Mouse (Mus musculus): ENCODE data around the gene Myof.

Gene Myof

DNA sequence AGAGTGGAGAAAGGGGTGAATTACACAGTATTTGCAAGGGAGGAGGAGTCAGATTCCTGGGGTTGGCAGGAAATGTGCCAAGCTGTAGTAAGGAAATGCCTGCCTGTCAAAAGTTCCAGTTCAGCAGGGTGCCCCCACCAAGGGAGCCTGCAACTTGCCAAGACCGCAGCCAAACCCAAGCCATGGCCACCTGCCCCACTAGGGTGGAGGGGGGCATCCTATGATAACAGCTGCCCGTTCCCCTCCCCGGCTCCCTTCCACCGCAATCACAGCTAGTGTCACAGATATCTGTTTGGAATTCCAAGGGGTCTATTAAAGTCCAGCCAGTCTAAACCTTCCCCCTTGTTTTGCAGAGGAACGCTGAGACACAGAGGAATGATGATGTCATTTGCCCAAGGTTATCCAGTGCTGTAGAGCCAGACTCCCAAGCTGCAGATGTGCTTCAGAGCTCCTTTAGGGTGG is 1.1 kb downstream of the Myof start:
- peak; percentile 92 for DNase-seq (ENCODE audit: inconsistent ontology term)

DNA sequence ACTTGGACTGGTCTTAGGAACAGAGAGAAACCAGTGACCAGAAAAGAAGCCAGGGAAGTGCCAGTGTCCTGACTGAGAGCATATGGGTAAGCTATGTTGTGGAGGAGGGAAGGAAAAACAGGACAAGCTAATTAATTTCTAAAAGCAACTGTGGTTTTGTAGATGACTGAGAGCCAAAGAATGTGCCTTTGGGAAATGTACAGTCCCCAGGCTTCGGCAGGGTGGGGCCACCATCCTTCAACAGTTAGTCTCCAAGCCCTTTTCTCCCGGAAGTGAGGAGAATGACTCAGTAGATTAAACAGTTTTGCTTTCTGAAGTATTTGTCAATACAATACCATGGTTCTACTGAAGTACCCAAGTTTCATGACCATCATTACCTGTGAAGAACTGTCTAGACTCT is 5.1 kb downstream of the Myof start:
- DNase-seq (ENCODE audit: inconsistent ontology term), result peak; percentile 93

DNA sequence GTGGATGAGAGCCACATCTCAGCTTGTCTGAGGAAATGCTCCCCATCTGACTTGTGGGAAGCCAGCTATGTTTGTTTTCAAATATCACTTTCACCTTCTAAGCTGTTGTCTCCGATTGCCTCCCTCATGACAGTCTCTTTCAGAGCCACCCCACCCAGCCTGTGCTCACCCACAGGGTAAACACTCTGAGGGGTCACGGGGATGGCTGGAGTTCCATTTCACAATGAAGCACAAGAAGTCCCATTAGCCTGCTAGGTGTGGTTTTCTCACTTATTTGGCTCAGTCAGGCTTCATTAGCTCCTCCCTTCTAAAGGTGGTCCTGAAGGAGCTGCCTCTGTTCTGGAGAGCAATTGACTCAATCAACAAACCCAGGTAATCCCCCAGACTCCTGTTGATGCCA is 7.6 kb downstream of the Myof start:
- DNase-seq (ENCODE audit: inconsistent ontology term), result no peak

DNA sequence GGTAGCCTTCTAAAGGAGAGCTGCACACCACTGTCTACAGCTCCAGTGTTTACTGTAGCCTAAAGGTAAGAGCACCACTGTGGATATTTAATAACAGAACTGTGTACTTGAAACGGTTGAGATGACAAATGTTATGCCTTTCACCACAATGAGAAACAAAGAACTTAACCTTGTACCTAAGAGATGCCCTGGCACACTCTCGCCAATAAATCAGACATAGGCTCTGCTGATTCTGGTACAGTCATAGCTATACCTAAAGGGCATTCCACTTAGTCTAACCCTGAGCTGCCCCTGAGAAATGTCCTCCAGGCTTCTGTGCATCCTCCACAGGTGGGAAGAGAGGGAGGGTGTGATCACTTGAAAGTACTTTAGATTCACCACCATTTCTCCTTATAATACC is 8.7 kb downstream of the Myof start:
- no peak for DNase-seq (ENCODE audit: inconsistent ontology term)

DNA sequence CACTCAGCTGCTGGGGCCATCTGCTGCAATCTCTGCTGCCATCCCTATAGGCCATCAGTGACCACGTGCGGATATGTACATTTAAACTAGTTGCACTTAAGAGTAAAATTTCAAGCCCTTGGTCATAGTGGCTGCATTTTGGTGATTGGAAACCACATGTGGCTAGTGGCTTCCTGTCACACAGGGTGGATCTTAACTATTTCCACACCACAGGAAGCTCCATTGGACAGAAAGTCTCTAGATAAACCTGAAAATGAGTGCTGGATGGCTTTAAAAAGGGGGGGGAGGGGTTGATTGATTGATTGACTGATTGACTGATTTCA is 9.7 kb downstream of the Myof start:
- DNase-seq (ENCODE audit: inconsistent ontology term), result no peak

DNA sequence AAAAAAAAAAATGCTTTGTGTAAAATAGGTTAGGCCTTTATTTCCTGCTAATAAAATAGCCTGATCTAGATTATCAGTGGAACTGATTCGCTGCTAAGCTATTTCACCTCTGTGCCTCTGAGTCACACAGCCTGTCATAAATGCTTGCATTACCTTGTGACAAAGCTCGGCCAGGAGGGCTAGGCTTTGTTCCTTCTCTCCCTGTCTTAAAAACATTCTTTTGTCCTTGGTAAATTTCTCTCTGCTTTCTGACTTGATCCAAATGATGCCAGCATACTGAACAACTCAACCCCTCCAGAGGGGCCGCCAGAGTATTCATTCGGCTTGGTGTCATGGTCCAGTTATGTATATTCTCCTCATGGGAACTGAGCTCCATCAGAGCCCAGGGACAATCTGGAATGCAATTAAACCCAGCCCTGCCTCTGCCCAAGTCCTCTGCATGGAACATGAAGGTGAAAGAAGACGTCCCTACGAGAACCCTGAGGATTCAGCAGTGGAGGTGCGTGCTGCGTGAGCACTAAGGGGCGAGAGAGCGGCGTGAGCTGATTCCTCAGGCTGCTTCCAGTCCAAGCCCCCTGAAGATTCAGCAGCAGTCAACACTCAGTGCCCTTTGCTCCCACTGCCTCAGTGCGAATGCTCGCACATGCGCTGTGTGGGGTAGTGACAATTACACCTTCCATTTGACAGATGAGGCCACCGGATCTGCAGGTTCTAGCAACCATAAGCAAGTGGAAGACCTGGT is 10.2 kb downstream of the Myof start:
- peak; percentile 92 for DNase-seq (ENCODE audit: inconsistent ontology term)

DNA sequence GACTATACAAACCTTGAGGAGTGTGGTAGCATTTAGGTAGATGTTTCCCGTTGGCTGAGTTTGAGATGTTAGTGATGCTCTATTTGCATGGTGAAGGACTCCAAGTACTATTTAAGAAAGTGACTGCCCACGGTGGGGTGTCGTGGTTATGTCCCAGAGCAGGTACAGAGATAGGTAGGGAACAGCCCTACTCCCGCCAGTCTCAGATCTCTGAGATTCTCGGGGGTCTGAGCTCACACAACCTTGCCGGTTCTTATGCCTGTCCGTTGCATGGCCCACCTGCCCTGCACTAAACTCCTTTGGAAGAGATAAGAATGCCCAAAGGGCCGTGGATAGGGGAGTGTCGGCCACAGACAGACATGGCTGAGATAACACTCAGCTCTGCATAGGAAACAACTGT is 12.2 kb downstream of the Myof start:
- DNase-seq (ENCODE audit: inconsistent ontology term), result no peak

DNA sequence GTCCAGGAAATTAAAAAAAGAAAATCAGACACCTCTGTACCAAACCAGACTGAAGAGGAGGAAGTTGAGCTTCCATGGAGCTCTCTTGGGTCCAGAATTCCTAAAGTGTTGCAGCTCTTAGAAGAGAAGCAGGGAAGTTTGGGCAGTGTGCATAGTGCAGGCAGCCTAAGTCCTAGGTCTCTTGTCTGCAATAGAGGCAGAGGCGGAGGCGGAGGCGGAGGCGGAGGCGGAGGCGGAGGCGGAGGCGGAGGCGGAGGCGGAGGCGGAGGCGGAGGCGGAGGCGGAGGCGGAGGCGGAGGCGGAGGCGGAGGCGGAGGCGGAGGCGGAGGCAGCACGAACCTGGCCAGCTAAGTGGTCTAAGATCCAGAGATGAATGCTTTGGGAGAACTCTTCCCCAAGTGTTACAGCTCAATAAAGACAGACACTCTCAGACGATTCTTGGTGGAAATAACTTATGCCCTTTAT is 12.7 kb downstream of the Myof start:
- DNase-seq (ENCODE audit: inconsistent ontology term), result no peak

DNA sequence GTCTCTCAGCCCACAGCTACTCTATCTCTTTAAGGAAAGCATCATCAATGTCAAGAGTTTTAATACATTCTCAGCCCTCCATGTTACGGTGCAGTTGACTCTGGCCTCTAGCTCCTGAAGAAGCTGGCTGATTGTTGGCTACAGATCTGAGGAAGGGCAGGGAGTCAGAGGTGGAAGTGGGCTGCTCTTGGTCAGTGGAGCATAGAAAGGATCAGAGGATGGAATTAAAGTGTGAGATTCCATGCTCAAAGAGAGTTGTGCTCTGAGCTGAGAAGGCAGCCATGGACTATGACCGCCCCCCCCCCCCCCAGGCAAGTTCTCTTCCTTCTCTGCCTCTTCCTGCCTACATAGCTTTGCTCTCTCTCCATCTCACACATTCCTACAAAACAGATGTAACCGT is 13.5 kb downstream of the Myof start:
- no peak for DNase-seq (ENCODE audit: inconsistent ontology term)

DNA sequence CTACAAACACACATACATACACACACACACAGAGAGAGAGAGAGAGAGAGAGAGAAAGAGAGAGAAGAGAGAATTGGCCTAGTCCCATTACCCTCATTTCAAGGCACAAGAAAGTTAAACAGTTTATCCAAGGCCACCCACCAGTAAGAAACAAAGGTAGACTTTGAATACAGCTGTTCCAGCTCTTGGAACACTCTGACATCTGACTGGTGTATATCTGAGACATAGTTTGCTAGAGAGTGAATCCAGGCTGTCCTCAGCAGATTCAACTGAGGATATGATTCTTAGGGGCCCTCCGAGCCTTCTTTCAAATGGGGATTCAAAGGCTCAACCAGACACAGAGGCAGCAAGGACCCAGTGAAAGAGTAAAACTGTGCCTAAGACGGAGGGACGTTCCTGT is 14.1 kb downstream of the Myof start:
- no peak for DNase-seq (ENCODE audit: inconsistent ontology term)

DNA sequence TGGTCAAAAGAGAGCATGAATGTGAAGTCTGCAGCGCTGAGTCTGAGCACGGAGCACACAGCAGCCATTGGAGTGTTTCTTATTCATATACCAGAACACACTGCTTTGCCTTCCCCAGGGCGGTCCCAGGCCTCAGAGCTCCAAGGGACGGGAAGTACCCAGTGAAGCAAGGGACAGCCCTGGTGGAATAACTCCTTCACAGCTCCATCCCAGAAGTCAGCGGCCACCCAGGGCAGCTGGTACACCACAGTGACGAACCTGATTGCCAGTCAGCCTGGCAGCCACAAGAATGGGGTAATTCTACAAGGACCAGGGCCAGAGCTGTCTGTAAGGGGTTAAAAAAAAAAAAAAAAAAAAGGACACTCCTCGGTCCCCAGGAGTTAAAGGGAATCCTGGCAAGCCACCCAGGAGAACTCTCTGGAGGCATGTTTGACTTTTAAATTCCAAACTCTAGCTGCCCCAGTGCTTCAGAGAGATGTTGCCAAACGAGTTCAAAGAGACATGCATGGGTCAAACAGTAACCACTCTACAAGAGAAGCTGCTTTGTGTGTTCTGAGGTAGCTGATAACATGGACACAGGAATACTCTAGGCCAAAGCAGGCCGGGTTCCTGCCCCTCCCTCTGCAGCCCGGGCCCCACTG is 15.4 kb downstream of the Myof start:
- DNase-seq (ENCODE audit: inconsistent ontology term), result peak; percentile 46

DNA sequence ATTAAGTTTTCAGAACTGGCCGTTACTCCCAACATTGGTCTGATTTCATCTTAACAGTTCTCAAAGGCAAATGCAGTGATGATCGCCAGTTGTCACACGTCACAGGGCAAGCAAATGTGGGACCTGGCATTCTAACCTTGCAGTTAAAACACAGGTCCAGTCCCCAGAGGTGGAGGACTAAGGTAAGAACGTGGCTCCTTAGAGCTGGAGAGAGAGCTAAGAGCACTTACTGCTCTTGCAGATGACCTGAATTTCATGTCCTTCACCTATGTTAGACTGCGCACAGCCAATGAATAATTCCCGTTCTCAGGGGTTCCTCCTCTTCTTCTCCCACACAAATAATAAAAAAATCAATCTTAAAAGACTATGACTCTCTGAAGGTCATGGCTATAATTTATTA is 16.0 kb downstream of the Myof start:
- no peak for DNase-seq (ENCODE audit: inconsistent ontology term)

DNA sequence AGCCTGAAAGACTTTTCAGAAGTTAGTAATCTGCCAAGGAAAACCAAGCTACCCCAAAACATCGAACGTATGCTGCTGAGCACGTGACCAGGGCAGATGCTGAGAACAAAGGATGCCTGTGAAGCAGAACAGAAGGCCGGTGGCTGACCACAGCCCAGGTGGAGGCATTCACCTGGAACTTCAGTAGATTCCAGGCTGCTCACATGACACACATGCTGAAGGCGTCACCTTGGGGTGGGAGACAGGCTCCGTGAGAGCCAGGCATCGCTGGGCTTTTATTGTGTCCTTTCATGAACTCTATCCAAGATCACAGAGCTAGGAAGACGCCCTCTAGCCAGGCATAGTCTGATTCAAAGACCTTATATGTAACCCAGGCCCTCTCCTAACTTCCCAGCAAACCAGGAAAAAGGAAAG is 17.2 kb downstream of the Myof start:
- peak; percentile 48 for DNase-seq (ENCODE audit: inconsistent ontology term)

DNA sequence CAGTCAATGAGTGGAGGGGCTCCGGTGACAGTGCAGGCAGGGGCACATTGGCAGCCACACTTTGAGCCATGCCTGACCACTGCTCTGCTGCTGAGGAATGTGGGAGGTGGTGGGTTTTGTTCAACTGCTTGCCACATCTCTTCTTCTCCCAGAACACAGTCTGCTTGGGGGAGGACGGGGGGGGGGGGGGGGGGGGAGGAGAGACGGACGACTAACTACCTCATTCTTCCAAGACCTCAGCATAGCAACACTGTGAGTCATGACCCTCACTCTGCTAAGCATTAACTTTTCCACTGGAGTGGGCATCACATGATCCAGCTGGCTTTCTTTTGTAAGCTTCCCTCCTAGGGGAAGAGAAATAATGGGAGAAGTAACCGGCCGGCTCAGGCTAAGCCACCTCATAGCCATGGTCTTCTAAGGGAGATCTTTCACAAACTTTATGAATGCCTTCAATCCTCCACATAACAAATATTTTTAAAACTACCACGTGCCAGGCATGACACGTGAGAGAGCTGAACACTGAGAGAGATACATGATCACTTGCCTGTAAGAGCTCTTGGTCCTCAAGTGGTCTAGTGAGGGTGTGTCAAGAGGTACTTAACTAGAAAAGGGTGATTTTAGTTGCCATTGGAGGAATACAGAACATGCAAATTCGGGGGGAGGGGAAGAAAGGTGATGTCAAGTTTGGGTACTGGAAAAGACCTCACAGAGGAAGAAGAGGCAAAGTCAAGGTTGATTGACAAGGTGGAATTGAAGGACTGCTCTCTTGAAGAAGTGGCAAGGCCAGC is 17.9 kb downstream of the Myof start:
- peak; percentile 91 for DNase-seq (ENCODE audit: inconsistent ontology term)

DNA sequence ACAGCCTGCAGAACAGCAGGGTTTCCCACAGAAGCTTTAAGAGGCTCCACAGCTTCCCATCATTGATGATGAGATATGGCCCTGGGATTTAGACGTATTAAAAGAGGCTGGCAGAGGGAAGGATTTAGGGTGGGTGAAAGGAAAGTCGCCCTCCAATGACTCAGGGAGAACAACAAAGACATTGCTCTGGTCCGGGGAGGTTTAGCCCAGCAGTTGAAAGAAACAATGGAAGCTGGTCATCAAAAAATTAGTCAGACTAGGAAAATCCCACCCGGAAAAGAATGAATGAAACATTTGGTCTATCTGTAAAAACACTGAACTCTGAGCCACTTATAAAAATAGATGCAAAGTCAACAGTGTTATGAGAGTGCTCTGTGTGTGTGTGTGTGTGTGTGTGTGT is 19.8 kb downstream of the Myof start:
- peak; percentile 81 for DNase-seq (ENCODE audit: inconsistent ontology term)

DNA sequence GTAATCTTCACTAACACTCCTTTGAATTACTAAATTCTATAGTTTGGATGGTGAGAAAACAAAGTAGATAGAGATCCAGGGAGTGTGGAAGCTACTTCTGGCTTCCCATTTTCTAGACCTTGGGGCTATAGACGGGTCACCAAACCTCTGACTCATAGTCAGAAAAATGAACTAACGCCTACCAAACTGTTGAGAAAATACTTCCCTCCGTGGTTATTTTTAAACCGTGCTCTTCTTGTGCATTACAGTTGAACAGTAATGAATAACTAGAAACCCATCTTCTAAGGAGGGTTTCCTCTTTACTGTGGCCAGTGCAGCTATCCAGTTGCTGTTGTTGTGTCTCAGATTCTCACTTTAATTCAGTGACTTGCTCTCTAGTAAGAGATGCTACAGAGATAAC is 20.7 kb downstream of the Myof start:
- DNase-seq (ENCODE audit: inconsistent ontology term), result peak; percentile 82

DNA sequence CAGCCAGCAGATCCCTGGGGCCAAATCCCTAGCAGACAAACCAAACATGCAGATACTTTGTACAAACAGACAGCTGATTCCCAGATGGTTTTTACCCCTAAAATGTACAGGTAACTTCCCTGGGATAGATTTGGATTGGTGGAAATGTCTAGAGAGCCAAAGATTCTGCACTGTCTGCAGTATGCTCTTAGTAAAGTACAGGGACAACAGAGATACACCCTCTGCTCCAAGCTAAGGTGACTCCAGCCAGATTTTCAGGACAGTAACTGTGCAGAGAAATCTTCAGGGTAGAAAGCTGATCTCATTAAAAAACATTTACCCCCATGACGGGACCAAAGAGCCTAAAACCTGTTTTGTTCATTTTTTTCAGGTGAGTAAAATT is 27.5 kb downstream of the Myof start:
- DNase-seq (ENCODE audit: inconsistent ontology term), result no peak

DNA sequence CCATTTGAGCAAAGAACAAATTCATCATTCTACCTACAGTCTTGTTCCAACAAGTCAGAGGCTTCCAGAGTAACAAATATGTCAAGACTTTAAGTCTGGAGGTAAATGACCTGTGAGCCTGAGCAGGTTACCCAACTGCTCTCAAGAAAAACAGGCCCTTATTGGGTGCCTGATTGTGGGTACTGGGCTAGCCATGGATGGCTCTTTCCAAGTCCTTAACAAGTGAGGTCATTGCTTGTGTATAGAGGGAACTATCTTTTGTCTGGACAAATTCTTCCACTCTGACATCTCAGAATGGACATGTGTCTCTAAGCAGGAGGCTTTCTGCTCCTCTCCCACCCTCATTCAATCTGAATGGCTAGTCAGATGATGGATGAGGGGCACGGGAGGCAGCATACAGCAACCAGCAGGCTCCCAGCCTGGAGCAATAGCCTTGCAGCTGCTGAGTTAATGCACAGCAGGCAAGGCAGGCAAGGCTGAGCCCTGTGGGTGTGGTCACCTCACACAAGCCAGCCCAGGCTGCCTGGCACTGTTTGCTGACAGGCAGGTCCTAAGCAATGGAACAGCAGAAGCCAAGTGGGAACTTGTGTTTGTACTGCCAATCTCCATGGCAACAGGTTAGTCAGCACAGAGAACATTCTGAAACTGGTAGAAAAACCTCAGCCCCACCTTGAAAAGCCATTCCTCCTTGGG is 28.1 kb downstream of the Myof start:
- peak; percentile 95 for DNase-seq (ENCODE audit: inconsistent ontology term)

DNA sequence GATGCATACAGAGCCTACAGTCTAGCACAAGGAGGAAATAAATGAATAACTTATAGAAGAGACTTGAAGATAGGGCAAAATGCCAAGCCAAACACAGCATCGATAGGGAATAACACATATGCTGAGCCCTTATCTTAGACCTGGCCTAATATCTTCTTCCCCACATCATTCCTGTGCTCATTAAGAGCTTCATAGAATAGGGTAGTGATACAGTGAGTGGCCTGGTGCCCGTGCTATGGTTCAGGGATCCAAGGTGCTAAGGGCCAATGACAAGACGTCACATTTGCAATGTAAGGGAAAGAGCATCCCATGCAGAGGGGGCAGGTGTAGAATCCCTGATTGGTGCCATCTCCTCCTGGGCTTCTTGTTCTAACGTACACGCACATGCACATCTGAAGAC is 28.9 kb downstream of the Myof start:
- no peak for DNase-seq (ENCODE audit: inconsistent ontology term)

DNA sequence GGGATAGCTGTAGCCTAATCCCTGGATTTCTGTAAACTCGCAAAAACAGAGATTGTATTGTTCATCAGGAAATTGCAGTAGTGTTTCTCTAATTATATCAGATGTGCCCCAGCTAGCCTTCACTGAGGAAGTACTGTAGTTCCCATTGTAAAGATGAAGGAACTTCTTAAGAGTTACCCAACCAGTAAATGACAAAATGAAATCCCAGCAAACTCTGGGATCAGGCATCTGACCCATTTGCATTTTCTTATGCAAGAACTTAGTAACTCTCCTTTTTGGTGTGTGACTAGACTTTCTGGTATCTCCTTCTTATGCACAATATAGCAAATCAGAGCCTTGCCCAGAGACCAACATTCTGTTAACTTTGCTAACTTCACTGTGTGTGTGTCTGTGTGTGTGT is 32.0 kb downstream of the Myof start:
- peak; percentile 75 for DNase-seq (ENCODE audit: inconsistent ontology term)

DNA sequence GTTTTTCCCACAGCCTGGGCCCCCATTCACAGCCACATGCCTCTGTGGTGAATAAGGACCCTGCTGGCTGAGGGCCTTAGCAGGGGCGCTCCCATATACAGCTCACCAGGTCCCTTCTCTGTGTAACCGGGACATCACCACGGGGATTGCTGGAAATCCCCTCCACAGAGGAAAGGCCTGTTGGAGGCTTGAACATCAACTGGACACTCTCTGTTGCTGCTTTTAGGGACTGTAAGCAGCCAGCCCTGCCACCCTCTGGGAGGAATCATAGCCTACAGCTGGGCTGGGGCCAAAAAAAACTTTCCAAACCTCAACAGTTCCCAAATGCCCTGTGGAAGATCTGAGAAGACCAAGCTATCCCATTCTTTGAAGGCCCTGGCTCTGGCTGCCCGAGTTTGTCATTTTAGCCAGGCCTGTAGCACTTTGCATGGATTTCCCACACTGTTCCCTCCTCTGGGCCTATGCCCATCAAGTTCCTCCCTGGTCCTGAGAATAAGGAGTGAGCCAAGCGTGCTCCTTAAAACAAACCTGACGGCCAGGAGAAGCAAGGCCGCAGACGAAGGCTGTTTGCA is 38.5 kb downstream of the Myof start:
- peak; percentile 84 for DNase-seq (ENCODE audit: inconsistent ontology term)

Measured in Muller cell, postnatal 12 days (primary cell).